Mouse (Mus musculus): ENCODE results near the gene Ipo7. TPM values are rescaled to one million over a fixed set of nuclear protein-coding genes. Genes with fewer than 3 reads are reported as not detected.

Gene Ipo7
- polyA plus RNA-seq, 1 experiment from 2014 or later, result 44.9 TPM

DNA sequence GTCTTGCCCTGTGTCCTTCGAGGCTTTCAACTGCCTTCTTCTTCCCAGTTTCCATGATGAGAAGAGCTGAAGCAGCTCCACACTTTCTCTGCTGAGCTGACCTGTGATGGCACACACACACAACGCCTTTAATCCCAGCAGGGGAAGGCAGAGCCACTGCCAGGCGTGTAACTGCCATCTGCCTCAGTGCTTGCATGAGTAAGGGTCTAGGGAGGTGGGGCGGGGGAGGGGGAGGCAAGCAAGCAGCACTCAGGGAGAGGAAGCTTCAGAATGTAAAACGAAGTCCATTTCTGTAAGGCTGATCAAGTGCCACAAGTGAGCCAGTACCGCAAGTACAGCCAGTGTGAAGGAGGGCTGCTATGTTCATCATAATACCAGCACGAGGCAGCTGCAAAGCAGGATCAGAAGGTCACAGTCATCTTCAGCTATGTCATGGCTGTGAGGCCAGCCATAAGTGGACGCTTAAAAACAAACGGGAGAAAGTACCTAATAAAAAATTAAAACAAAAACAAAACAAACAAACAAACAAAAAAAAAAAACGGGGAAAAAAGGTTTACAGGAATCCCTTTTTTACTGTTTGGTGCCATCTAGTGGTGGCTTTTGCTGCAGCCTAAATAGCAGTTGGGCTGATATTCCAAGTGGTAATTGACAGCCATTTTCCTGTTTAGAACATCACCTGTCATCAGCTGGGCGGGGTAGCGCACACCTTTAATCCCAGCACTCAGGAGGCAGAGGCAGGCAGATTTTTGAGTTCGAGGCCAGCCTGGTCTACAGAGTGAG is 65.5 kb downstream of the Ipo7 start:
- Histone ChIP-seq H3K27ac (no peak overlapping the region), H3K36me3 (peaks cover 99% of the 10 kb centered on the region), H3K27me3 (no peaks in the 10 kb centered on the region), H3K4me1 (no peaks in the 10 kb centered on the region), H3K9ac (no peak overlapping the region), H3K9me3 (no peaks in the 10 kb centered on the region), H3K4me2 (no peak overlapping the region), H3K4me3 (no peak overlapping the region)
- 74% methylated on average over 13 of the region's 13 CpGs for WGBS
- no peak for ATAC-seq (ENCODE audit: insufficient number of reproducible peaks, insufficient read depth, low FRiP score, low TSS enrichment, low read depth)

DNA sequence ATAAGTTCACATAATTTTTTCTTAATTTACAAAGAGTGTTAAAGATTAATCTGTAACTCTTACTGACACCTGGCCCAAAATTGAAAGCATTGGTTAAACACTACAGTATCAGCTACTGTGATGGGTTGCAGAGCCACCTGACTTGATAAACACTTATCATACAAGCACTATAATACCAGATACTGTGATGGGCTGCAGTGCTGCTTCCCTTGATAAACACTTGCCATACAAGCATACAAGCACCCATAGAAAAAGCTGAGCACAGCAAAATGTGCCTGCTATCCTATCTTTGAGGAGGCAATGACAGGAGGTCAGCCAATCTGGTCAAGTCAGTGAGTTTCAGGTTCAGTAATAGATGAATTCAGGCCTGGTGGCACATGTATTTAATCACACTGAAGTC is 67.1 kb downstream of the Ipo7 start:
- no peak overlapping the region for H3K27ac ChIP-seq
- ATAC-seq (ENCODE audit: insufficient number of reproducible peaks, insufficient read depth, low FRiP score, low TSS enrichment, low read depth), result no peak
- no peak overlapping the region for H3K4me3 ChIP-seq
- no peaks in the 10 kb centered on the region for H3K27me3 ChIP-seq
- H3K36me3 ChIP-seq, result peaks cover 92% of the 10 kb centered on the region
- no peak overlapping the region for H3K9ac ChIP-seq
- H3K9me3 ChIP-seq, result no peaks in the 10 kb centered on the region
- H3K4me2 ChIP-seq, result no peak overlapping the region
- no peaks in the 10 kb centered on the region for H3K4me1 ChIP-seq

DNA sequence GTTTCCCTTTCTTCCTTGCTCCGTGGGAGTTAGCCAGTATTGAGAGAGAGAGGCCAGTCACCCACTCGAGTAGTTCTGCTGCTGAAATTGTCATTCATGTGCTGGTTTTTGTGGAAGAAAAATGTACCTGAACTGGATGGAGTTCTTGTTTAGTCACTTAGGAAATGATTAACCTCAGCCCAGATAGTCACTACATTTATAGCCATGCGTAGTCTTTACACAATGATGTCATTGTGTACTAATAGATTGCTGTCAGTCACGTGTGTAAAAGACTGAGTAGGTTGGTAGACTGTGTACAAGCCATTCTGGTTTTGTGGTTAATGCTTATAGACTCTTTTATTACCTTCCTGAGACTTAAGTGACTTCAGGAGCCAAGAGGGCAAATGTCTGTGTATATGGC is 69.8 kb downstream of the Ipo7 start:
- Histone ChIP-seq H3K27ac (no peak overlapping the region), H3K9me3 (no peaks in the 10 kb centered on the region), H3K4me2 (no peak overlapping the region), H3K36me3 (peaks cover 87% of the 10 kb centered on the region), H3K9ac (no peak overlapping the region), H3K4me3 (no peak overlapping the region), H3K4me1 (no peaks in the 10 kb centered on the region), H3K27me3 (no peaks in the 10 kb centered on the region)
- WGBS, result 84% methylated on average over 4 of the region's 4 CpGs
- ATAC-seq (ENCODE audit: insufficient number of reproducible peaks, insufficient read depth, low FRiP score, low TSS enrichment, low read depth), result no peak

DNA sequence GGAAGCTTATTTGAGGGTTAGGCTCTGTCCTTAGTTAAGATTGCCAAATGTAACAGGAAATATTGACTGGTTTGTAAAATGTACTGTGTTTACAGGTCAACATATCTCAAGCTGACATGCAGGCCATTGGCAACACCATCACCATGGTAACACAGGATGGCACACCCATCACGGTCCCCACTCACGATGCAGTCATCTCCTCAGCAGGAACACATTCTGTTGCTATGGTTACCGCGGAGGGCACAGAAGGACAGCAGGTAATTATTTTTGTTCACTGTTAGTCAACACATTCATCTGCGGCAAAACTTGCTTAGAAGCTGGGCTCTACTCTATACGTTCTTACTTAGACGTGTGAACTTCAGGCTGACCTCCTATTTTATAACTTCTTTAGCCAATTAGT is 73.6 kb downstream of the Ipo7 start:
- no peak overlapping the region for H3K4me3 ChIP-seq
- WGBS, result 80% methylated on average over 7 of the region's 7 CpGs
- H3K27ac ChIP-seq, result no peak overlapping the region
- no peak overlapping the region for H3K9ac ChIP-seq
- no peaks in the 10 kb centered on the region for H3K4me1 ChIP-seq
- no peaks in the 10 kb centered on the region for H3K9me3 ChIP-seq
- ATAC-seq (ENCODE audit: insufficient number of reproducible peaks, insufficient read depth, low FRiP score, low TSS enrichment, low read depth), result no peak
- peaks cover 81% of the 10 kb centered on the region for H3K36me3 ChIP-seq
- H3K4me2 ChIP-seq, result no peak overlapping the region
- no peaks in the 10 kb centered on the region for H3K27me3 ChIP-seq

DNA sequence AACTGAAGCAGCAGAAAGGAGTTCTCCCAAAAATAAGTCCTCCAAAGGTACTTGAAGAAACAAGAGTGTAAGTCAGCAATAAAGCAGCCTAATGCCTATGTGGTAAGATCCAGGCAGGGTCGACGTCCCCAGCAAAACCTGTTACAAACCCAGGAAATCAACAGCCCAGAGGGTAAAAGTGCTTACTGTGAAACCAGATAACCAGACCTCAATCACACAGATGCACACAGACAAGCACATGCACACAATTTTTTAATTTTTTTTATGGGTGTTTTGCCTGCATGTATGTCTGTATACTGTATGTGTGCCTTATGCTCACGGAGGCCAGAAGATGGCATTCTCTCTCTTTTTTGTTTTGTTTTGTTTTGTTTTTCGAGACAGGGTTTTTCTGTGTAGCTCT is 78.3 kb downstream of the Ipo7 start:
- 79% methylated on average over 4 of the region's 4 CpGs for WGBS
- no peak overlapping the region for H3K27ac ChIP-seq
- no peaks in the 10 kb centered on the region for H3K9me3 ChIP-seq
- H3K36me3 ChIP-seq, result peaks cover 53% of the 10 kb centered on the region
- no peaks in the 10 kb centered on the region for H3K4me1 ChIP-seq
- no peaks in the 10 kb centered on the region; the same call in 1 of the 2 replicates for H3K27me3 ChIP-seq
- no peak overlapping the region for H3K9ac ChIP-seq
- no peak overlapping the region for H3K4me2 ChIP-seq
- no peak overlapping the region for H3K4me3 ChIP-seq
- no peak for ATAC-seq (ENCODE audit: insufficient number of reproducible peaks, insufficient read depth, low FRiP score, low TSS enrichment, low read depth)

DNA sequence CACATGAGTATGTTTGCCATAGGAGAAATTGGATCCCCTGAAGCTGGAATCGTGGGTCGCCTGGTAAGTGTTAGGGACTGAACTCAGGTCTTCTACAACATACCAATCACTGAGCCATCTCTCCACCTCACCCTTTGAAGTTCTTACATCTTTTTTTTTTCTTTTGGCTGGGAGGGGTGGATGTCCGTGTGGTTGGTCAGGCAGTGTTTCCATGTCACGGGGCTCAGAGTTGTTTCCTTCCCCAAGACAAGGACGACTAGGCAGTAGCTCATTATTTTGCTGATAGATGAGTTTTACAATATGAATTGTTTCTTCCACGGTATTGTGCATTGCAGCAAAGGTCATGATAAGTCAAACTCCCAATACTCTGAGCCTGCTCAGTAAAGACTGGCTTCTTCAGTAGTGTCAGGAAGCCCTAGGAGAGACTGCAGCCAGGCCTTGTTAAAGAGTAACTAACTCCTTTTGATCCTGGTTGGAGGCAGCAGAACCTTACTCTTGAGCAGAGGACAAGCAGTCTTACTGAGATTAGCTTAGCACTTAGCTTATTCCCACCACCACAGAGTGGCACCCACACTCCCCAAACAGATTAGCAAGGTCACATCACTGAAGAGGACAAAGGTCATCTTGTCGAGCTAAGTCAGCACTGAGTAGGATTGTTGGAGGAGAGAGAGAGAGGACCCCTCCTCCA is 79.2 kb downstream of the Ipo7 start:
- Histone ChIP-seq H3K9me3 (no peaks in the 10 kb centered on the region), H3K9ac (no peak overlapping the region), H3K36me3 (peaks cover 44% of the 10 kb centered on the region), H3K4me2 (no peak overlapping the region), H3K4me3 (no peak overlapping the region), H3K27me3 (no peaks in the 10 kb centered on the region; the same call in 1 of the 2 replicates), H3K27ac (no peak overlapping the region), H3K4me1 (no peaks in the 10 kb centered on the region)
- ATAC-seq (ENCODE audit: insufficient number of reproducible peaks, insufficient read depth, low FRiP score, low TSS enrichment, low read depth), result no peak
- 63% methylated on average over 7 of the region's 7 CpGs for WGBS

DNA sequence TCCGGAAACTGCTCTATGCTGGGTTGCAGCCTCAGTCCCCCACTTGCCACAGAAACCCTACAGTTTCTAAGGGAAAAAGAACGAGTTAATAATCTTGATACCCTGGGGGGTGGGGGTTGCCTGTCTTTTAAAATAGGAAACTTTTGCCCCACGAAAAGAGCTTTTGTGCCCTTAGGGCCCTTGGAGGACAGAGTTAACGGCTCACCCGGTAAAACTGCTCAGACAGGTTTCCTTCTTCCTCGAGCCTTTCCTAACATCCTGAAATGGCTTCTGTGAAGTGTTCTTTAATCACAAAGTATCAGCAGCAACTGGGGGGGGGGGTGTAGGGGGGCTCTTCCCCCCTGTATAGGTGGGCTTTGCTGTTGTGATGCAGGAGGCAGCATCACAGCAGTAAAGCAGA is 82.8 kb downstream of the Ipo7 start:
- no peak overlapping the region; the same call in 1 of the 2 replicates for H3K4me2 ChIP-seq
- H3K9me3 ChIP-seq, result no peaks in the 10 kb centered on the region
- H3K27ac ChIP-seq, result peak overlapping the region; percentile 69; the same call in 1 of the 2 replicates
- no peaks in the 10 kb centered on the region; the same call in 1 of the 2 replicates for H3K27me3 ChIP-seq
- H3K9ac ChIP-seq, result no peak overlapping the region
- peaks cover 11% of the 10 kb centered on the region for H3K36me3 ChIP-seq
- H3K4me3 ChIP-seq, result peak overlapping the region; percentile 2; the same call in 1 of the 2 replicates
- H3K4me1 ChIP-seq, result no peaks in the 10 kb centered on the region
- 14% methylated on average over 6 of the region's 6 CpGs for WGBS
- ATAC-seq (ENCODE audit: insufficient number of reproducible peaks, insufficient read depth, low FRiP score, low TSS enrichment, low read depth), result peak; percentile 37; the same call in 1 of the 2 replicates

DNA sequence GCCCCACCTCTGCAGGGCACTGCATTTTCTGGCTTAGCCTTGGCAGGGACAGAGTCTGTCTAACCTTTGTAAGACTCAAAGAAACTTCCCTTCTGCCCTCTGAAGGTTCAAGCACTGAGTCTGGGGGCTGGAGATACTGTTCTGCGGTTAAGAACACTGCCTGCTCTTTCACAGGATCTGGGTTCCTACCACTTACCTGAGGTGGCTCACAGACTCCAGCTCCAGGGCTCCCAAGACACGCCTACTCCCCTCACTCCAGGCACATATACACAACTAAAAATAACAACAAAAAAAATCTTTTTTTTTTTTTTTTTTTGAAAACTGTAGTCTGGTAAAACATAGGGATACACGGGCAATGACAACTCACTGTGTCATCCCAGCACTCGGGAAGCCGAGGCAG is 83.2 kb downstream of the Ipo7 start:
- Histone ChIP-seq H3K27ac (peak overlapping the region; percentile 69; the same call in 1 of the 2 replicates), H3K9ac (no peak overlapping the region), H3K4me2 (no peak overlapping the region; the same call in 1 of the 2 replicates), H3K27me3 (no peaks in the 10 kb centered on the region; the same call in 1 of the 2 replicates), H3K9me3 (no peaks in the 10 kb centered on the region), H3K4me1 (no peaks in the 10 kb centered on the region), H3K4me3 (no peak overlapping the region), H3K36me3 (peaks cover 7% of the 10 kb centered on the region)
- no peak for ATAC-seq (ENCODE audit: insufficient number of reproducible peaks, insufficient read depth, low FRiP score, low TSS enrichment, low read depth)
- WGBS, result 49% methylated on average over 5 of the region's 5 CpGs

DNA sequence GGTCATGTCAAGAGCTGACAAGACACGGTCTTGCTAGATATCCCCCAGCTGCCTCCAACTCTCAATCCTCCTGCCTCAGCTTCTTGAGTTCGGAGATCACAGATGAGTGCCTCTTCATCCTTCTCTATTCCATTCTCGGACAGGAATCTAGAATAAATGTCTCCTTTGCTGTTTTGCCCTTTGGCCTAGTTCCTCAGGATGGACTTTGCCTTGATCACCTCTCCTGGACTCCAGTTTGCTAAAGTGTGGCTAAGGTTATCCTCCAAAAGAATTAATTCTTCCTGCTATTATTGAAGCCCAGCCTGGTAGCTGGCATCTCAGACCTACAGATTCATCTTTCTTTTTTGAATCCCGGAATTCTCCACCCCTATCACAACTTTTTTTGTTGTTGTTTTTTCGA is 87.0 kb downstream of the Ipo7 start:
- ATAC-seq (ENCODE audit: insufficient number of reproducible peaks, insufficient read depth, low FRiP score, low TSS enrichment, low read depth), result no peak

More for the DNA sequence above, 87.0 kb downstream of the Ipo7 start:
- Histone ChIP-seq H3K36me3 (no peaks in the 10 kb centered on the region), H3K4me3 (no peak overlapping the region), H3K27ac (no peak overlapping the region), H3K27me3 (no peaks in the 10 kb centered on the region; the same call in 1 of the 2 replicates), H3K9ac (no peak overlapping the region), H3K4me1 (peaks cover 13% of the 10 kb centered on the region), H3K4me2 (no peak overlapping the region), H3K9me3 (no peaks in the 10 kb centered on the region)
- 81% methylated on average over 5 of the region's 5 CpGs for WGBS

Other genes with a start within 250 kb of the Ipo7 start
- 0.48 and 0.63 TPM in 2 replicates for gene Nrip3, start 236.2 kb upstream of the Ipo7 start, polyA plus RNA-seq (2015; fragmentation: Nextera tagmentation; extraction: Ambion mirVana)
- 1.4 and 1.5 TPM in 2 replicates for gene Scube2, start 152.6 kb upstream of the Ipo7 start, polyA plus RNA-seq (2015; fragmentation: Nextera tagmentation; extraction: Ambion mirVana)
- gene Dennd5a, start 57.8 kb upstream of the Ipo7 start, polyA plus RNA-seq (2015; fragmentation: Nextera tagmentation; extraction: Ambion mirVana), result 38.0 and 44.3 TPM in 2 replicates
- gene Tmem41b, start 31.3 kb upstream of the Ipo7 start, polyA plus RNA-seq (2015; fragmentation: Nextera tagmentation; extraction: Ambion mirVana), result 73.4 and 74.6 TPM in 2 replicates
- gene Zfp143, start 42.9 kb downstream of the Ipo7 start, polyA plus RNA-seq (2015; fragmentation: Nextera tagmentation; extraction: Ambion mirVana), result 18.0 and 19.8 TPM in 2 replicates
- gene Wee1, start 103.8 kb downstream of the Ipo7 start, polyA plus RNA-seq (2015; fragmentation: Nextera tagmentation; extraction: Ambion mirVana), result 24.5 and 27.2 TPM in 2 replicates
- gene Swap70, start 203.4 kb downstream of the Ipo7 start, polyA plus RNA-seq (2015; fragmentation: Nextera tagmentation; extraction: Ambion mirVana), result 42.1 and 49.5 TPM in 2 replicates